Mouse (Mus musculus) ES-E14 (cell line): ENCODE data around the gene Prkcb.

Source experiments
- CHD2 ChIP-seq: IDR thresholded peaks from 2 replicates; pipeline ENCODE4 v1.6.1; 2014; ENCODE audit warnings: mild to moderate bottlenecking, low read depth, low read length, inconsistent platforms
- ZNF384 ChIP-seq: IDR thresholded peaks from 2 replicates; pipeline ENCODE4 v1.6.1; 2012; ENCODE audit warnings: low read depth, low read length, inconsistent platforms

- no peak for TF ChIP-seq CHD2
- TF ChIP-seq ZNF384: no peak
Measured at GRCm38 (mm10) chr7:122414146-122414545, 125.6 kb downstream of the Prkcb start.
